Mouse (Mus musculus): ENCODE results near the gene Rpl15. TPM values are rescaled to one million over a fixed set of nuclear protein-coding genes. Genes with fewer than 3 reads are reported as not detected.
"Not testable (repeated sequence)": the region's sequence is repeated elsewhere in the genome, so short reads cannot be mapped to it uniquely, and the experiment has no call there.

The Rpl15 gene
- total RNA-seq, 2 experiments from 2014 or later: 438 to 477 TPM

- DNase-seq (ENCODE audit: low spot score in 2 of 2): no peak
Observed at GRCm38 (mm10) chr14:18261203-18261602, 10.0 kb downstream of the Rpl15 start.

DNA sequence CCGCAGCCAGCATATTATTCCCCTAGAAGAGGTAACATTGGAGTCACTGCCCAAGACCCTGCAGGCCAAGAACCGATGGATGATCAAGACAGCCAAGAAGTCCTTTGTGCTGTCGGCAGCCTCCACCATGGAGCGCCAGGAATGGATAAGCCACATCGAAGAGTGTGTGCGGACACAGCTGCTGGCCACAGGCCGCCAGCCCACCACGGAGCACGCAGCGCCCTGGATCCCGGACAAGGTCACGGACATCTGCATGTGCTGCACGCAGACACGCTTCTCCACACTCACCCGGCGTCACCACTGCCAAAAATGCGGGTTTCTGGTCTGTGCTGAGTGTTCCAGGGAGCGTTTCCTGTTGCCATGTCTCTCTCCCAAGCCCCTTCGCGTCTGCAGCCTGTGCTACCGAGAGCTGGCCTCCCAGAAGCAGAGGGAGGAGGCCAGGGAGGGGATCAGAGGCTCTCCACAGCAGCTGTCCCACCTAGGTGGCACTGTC lies 28.5 kb downstream of the Rpl15 start:
- DNase-seq (ENCODE audit: low spot score in 2 of 2): no peak

DNA sequence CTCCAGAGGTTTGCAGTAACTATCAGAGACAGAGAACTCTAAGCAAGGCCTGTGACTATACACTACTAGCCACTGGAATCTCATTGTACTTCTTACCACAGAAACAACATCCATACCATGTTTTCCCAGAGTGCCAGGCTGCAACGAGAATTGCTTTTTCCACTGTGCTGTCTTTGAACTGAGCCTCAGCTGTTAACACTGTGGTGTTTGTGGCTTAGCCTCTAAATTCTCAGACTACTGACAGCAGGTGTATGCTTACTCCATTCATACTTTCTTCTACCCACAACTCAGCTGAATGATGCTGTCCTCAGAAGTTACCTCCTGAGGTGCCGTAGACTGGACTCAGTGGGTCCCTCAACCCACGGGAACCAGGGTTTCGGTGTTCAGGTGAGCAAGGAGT lies 29.4 kb downstream of the Rpl15 start:
- no peak for DNase-seq (ENCODE audit: low spot score in 2 of 2)

DNA sequence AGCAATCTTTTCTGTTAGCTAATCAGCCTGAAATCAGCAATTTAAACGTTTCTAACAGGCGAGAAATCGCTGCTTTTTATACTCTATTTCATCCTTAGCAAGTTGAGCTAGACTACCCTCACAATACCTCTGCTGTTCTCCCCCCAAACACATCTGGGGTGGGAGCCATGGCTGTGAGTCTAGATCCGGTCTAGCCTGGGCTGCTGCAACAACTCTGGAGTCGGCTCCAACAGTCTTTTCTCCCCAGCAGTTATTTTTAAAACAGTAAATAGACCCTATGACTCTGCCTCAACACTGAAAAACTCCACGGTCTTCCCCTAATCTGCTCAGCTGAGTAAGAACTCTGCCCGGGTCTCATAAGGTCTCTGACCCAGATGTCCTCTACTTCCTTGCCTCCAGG lies 31.1 kb downstream of the Rpl15 start:
- DNase-seq (ENCODE audit: low spot score in 2 of 2): no peak

- DNase-seq (ENCODE audit: low spot score in 2 of 2): peak; percentile 96 to 98
Observed at GRCm38 (mm10) chr14:18238750-18239731, 32.1 kb downstream of the Rpl15 start, which contains the start of gene Nr1d2. Gene Nr1d2, minus strand, starts transcription at chr14:18239127.

- DNase-seq (ENCODE audit: low spot score in 2 of 2): peak; percentile 98 to 99
Observed at GRCm38 (mm10) chr14:18238131-18238749, 33.0 kb downstream of the Rpl15 start.

DNA sequence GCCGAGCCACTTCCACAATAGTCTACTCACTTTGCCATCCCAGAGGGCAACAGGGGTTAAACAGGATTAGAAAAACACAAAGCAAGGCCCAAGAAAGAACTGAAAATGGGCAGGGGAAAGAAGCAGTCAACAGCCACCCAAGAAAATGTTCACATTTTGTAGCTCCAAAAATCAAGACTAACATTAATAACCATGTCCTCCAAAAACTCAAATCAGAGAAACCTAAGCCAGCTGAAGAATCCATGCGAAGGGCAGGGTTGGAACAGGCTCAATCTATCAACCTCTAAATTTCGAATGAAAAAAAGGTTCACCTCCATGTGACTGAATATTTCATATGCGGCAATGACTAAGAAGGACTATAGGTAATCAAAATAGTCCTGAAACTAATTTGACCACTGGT lies 33.8 kb downstream of the Rpl15 start:
- no peak for DNase-seq (ENCODE audit: low spot score in 2 of 2)

DNA sequence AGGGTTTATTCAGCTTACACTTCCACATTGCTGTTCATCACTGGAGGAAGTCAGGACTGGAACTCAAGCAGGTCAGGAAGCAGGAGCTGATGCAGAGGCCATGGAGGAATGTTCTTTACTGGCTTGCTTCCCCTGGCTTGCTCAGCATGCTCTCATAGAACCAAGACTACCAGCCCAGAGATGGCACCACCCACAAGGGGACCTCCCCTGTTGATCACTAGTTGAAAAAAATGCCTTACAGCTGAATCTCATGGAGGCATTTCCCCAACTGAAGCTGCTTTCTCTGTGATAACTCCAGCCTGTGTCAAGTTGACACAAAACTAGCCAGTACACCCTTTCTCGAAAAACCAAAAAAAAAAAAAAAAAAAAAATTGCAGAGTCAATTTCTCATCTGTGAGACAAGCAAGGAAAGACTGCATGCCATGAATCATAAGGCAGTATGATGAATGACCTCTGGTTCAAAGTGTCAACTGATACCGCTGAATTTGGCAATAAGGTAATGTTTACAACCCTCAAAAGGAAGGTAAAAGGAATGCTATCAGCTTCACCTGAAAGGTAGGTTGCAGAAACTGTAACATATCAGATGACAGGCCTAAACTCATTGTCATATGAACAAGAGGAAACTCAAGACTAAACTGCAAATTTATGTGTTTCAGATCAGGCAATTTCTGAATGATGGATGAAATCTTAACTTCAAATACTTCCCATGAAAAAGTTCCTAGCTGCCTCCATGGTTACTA lies 34.5 kb downstream of the Rpl15 start:
- DNase-seq (ENCODE audit: low spot score in 2 of 2): not testable (repeated sequence)

- no peak for DNase-seq (ENCODE audit: low spot score in 2 of 2)
Observed at GRCm38 (mm10) chr14:18233981-18234960, 36.9 kb downstream of the Rpl15 start.

- no peak for DNase-seq (ENCODE audit: low spot score in 2 of 2)
Observed at GRCm38 (mm10) chr14:18233076-18233475, 38.1 kb downstream of the Rpl15 start.

DNA sequence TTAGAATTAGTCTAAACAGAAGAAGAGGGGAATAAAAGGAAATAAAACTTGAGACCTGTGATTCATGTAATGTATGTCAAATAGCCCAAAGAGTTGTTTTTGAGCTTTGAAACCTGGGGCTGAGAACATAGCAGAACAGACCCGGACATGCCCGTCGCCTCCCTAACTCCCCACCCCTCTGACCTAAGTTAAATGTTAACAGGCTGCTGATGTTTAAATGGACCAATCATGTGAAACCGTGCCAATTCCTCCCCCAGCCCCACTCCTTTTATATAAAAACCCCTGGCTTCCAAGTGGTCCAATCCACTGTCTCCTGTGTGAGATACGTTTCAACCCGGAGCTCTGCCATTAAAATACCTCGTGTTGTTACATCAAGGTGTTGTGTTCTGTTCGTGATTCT lies 39.3 kb downstream of the Rpl15 start:
- not testable (repeated sequence) for DNase-seq (ENCODE audit: low spot score in 2 of 2)

- DNase-seq (ENCODE audit: low spot score in 2 of 2): not testable (repeated sequence)
Observed at GRCm38 (mm10) chr14:18229751-18230150, 41.4 kb downstream of the Rpl15 start.

DNA sequence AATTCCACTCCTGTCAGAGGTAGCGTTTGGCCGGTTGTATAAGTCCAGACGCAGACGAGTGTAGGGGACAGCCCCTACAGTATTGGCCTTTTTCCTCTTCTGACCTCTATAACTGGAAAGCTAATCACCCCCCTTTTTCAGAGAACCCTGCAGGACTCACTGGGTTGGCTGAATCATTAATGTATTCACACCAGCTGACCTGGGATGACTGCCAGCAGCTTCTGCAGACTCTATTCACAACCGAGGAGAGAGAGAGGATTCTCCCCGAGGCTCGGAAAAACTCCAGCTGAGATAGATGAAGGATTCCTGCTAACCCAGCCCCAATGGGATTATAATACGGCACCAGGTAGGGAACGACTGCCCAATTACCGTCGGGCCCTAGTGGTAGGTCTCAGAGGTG lies 45.0 kb downstream of the Rpl15 start:
- not testable (repeated sequence) for DNase-seq (ENCODE audit: low spot score in 2 of 2)

DNA sequence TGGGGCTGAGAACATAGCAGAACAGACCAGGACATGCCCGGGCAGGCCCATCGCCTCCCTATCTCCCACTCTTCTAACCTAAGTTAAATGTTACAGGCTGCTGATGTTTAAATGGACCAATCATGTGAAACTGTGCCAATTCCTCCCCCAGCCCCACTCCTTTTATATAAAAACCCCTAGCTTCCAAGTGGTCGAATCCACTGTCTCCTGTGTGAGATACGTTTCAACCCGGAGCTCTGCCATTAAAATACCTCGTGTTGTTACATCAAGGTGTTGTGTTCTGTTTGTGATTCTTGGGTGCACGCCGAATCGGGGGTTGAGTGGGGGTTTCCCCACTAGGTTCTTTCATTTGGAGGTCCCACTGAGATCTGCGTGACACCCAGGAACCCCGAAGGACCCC lies 45.8 kb downstream of the Rpl15 start:
- not testable (repeated sequence) for DNase-seq (ENCODE audit: low spot score in 2 of 2)

GRCm38 (mm10) chr14:18221977-18222376 lies 49.2 kb downstream of the Rpl15 start:
- DNase-seq (ENCODE audit: low spot score in 2 of 2): no peak

Other genes starting within 250 kb of the Rpl15 start
- 10 to 100 TPM; 49.5 to 50.3 TPM for gene Nr1d2, start 32.3 kb downstream of the Rpl15 start, total RNA-seq (2021)
- 10 to 100 TPM; 79.7 to 82.3 TPM for gene Nkiras1, start 255 bp downstream of the Rpl15 start, total RNA-seq (2021)
- gene Ube2e1, start 60.5 kb upstream of the Rpl15 start, total RNA-seq (2021): 100 to 1,000 TPM; 114 to 116 TPM